Mouse (Mus musculus): ENCODE data around the gene Atf1. TPM values are rescaled to one million over a fixed set of nuclear protein-coding genes. Genes with fewer than 3 reads are reported as not detected.

Gene Atf1
- polyA plus RNA-seq, 2 experiments from 2014 or later = 23.6 to 32.4 TPM

Other genes with a start within 250 kb of the Atf1 start
- gene Dip2b, start 189.2 kb upstream of the Atf1 start, polyA plus RNA-seq (2017; shearing (Covaris generic)) = 10 to 100 TPM; 14.8 to 17.1 TPM
- gene Tmprss12, start 53.0 kb downstream of the Atf1 start, polyA plus RNA-seq (2017; shearing (Covaris generic)) = not detected
- gene Mettl7a1, start 76.3 kb downstream of the Atf1 start, polyA plus RNA-seq (2017; shearing (Covaris generic)) = 10 to 100 TPM in 1 of 2 experiments, 1 to 10 TPM in 1; 4.2 to 10.2 TPM
- gene Mettl7a3, start 107.1 kb downstream of the Atf1 start, polyA plus RNA-seq (2017; shearing (Covaris generic)) = under 1 TPM in 1 of 2 experiments, not detected in 1; 0.31 TPM
- gene Methig1, start 125.3 kb downstream of the Atf1 start, polyA plus RNA-seq (2017; shearing (Covaris generic)) = not detected
- not detected for gene Mettl7a2, start 125.4 kb downstream of the Atf1 start, polyA plus RNA-seq (2017; shearing (Covaris generic))
- not detected for gene Higd1c, start 136.7 kb downstream of the Atf1 start, polyA plus RNA-seq (2017; shearing (Covaris generic))
- gene Gm5475, start 194.3 kb downstream of the Atf1 start, polyA plus RNA-seq (2017; shearing (Covaris generic)) = not detected
- gene Slc11a2, start 197.3 kb downstream of the Atf1 start, polyA plus RNA-seq (2017; shearing (Covaris generic)) = 10 to 100 TPM; 31.4 to 39.1 TPM
- gene Letmd1, start 241.2 kb downstream of the Atf1 start, polyA plus RNA-seq (2017; shearing (Covaris generic)) = 10 to 100 TPM; 52.3 to 82.7 TPM